Mouse (Mus musculus) bone marrow macrophage, adult 2 months (primary cell): ENCODE results near the gene Gm49337. TPM values are rescaled to one million over a fixed set of nuclear protein-coding genes. Genes with fewer than 3 reads are reported as not detected.
A peak's percentile ranks its signal among the peaks of the same experiment; 100 is the strongest.
"Not testable (repeated sequence)": the region's sequence is repeated elsewhere in the genome, so short reads cannot be mapped to it uniquely, and the experiment has no call there.

Experiments
- H3K27ac ChIP-seq: 2 replicates; pipeline ENCODE4 v1.5.1; 2012; ENCODE audit warnings: low read depth, low read length; ENCODE audit not compliant: insufficient read depth
- H3K4me1 ChIP-seq: 2 replicates; pipeline ENCODE4 v1.6.1; 2012; ENCODE audit warnings: low read length; ENCODE audit not compliant: control insufficient read depth, insufficient read depth
- H3K4me3 ChIP-seq: 2 replicates; pipeline ENCODE4 v1.5.1; 2012; ENCODE audit warnings: mild to moderate bottlenecking, low read length, moderate library complexity; ENCODE audit not compliant: insufficient read depth
- CTCF ChIP-seq: IDR thresholded peaks from 2 replicates; pipeline ENCODE4 v1.5.1; 2012; ENCODE audit warnings: low read depth, mild to moderate bottlenecking, low read length, moderate library complexity
- POLR2A ChIP-seq: IDR thresholded peaks from 2 replicates; pipeline ENCODE4 v1.6.1; 2012; ENCODE audit warnings: mild to moderate bottlenecking, low read depth, low read length, borderline replicate concordance
- polyA plus RNA-seq: library from polyadenylated mRNA; stranded (reverse); fragments of >200 nt; gene quantifications from 2 replicates; pipeline ENCODE4 v1.2.4, GENCODE M21; 2012; ENCODE audit not compliant: missing spikeins, insufficient read depth, insufficient read length

The Gm49337 gene
- polyA plus RNA-seq, 1 experiment = not detected

DNA sequence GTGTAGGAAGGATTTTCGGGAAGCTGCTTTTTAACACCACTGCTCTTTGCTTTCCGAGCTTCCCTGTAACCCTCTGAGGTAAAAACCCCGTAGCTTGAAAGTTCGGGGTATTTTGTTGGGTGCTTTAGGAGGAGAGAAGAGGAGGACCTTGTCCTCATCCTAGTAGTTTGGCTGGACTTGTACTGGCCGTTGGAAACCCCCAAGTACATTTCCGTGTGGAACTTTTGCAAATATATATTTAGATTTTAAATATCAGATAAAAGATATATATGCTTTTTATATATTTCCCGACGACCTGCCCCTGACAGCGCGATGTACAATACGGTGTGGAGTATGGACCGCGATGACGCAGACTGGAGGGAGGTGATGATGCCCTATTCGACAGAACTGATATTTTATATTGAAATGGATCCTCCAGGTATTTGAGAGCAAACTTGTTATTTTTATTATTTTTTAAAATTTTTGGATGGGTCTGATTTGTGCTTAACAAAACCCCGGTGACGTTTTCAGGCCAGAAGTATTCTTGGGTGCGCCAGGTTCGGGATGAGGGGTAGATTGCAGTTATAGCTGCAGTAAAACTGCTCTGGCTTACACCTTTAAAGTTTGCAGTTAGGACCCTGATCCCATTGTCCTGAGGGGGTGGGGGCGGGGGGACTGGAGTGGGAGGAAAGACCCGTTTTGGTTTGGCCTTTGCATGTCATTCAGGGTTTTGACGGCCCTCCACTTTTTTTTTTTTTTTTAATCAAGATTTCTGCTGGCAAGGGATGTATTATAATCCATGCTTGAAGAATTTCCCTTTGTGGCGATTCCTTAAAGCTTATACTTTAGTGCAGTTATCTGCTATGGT is 49.0 kb downstream of the Gm49337 start:
- no peak for TF ChIP-seq POLR2A
- TF ChIP-seq CTCF = no peak
- Histone ChIP-seq H3K4me1 (peaks cover 15% of the 10 kb centered on the region), H3K4me3 (peak overlapping the region; percentile 85), H3K27ac (peak overlapping the region; percentile 57)

DNA sequence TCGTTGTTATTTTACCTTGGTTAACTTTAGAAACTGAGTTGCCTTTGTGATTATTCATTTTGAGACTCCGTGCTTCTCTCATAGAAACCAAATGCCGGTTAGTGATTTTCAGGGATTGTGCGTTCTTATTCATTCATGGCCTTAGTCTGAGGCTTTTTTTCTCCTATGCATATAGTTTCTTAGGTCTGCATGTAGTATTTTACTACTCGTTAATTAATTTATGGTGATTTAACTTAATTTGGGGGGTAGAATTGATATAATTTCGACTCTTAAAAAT is 49.6 kb downstream of the Gm49337 start:
- H3K4me1 ChIP-seq = peaks cover 12% of the 10 kb centered on the region
- no peak overlapping the region for H3K27ac ChIP-seq
- TF ChIP-seq POLR2A (no peak), CTCF (no peak)
- no peak overlapping the region for H3K4me3 ChIP-seq

DNA sequence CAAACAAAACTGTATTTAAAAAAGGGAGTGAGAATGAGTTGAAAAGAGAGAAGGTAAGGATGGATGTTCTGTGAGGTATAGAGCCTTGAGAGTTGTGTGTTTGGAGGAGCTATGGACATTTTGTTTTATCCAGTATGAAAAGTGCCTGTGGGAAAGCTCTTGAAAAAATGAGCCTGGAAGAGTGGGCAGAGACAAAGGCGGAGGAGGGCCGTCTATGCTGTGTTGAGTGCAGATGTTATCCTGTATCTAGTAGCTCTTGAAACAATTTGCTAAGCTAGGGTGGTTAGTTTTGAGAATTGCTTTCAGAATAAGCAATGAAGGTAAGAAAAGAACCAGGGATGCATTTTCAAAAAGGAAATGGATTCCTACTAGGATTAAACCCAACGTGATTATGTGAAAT is 70.2 kb downstream of the Gm49337 start:
- TF ChIP-seq POLR2A = no peak

DNA sequence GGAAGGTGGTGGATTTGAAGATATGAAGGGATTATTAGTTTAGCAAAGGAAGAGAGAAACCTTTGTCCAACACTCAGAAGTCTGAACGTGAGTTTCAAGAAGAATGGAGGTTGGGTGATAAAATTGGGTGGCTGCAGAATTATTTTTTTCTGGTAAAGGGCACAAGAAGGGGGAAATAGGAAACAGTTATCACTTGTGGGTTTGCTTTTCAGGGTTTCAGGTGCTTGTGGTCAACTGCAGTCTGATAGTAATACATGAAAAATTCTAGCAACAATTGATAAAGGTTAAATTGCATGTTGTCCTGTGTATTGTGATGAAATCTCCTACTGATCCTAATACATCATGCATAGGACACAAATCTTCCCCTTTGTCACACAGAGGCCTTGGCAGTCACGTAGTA is 71.1 kb downstream of the Gm49337 start:
- TF ChIP-seq CTCF (no peak), POLR2A (no peak)
- Histone ChIP-seq H3K4me1 (peaks cover 2% of the 10 kb centered on the region; the same call in 1 of the 2 replicates), H3K27ac (no peak overlapping the region), H3K4me3 (no peak overlapping the region)

More for the DNA sequence above, 70.2 kb downstream of the Gm49337 start:
- Histone ChIP-seq H3K27ac (no peak overlapping the region), H3K4me1 (peaks cover 2% of the 10 kb centered on the region; the same call in 1 of the 2 replicates), H3K4me3 (no peak overlapping the region)

DNA sequence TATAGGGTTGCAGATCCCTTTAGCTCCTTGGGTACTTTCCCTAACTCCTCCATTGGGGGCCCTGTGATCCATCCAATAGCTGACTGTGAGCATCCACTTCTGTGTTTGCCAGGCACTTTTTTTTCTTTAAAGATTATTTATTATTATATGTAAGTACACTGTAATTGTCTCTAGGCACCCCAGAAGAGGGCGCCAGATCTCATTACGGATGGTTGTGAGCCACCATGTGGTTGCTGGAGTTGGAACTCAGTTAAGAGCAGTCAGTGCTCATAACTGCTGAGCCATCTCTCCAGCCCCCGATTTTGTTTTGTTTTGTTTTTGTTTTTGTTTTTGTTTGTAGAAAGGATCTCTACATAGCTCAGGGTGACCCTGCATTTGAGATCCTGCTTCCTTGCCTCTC is 72.7 kb downstream of the Gm49337 start:
- H3K27ac ChIP-seq, H3K4me1 ChIP-seq: not testable (repeated sequence)
- peak; percentile 44 for TF ChIP-seq CTCF
- H3K4me3 ChIP-seq = peak overlapping the region; percentile 14; the same call in 1 of the 2 replicates

DNA sequence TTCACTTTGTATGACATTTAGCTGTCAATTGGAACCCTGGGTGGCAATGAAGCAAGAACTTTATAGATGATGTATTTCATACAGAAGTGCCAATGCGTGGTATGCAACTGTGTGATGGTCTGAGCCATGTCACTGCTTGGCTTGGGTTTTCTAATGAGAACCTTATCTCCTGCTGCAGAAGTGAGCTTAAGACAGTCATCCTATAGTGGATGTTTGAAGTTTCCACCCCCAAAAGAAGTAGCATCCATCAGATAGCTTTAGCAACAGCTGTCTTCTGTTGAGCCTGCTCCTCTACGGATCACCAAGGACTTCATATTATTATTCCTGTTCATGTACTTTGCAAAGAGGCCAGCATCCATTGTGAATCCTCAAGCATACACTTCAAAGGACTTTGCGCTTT is 76.8 kb downstream of the Gm49337 start:
- H3K27ac ChIP-seq = no peak overlapping the region
- H3K4me3 ChIP-seq = no peak overlapping the region
- H3K4me1 ChIP-seq = peaks cover 2% of the 10 kb centered on the region; the same call in 1 of the 2 replicates
- no peak for TF ChIP-seq CTCF
- no peak for TF ChIP-seq POLR2A

DNA sequence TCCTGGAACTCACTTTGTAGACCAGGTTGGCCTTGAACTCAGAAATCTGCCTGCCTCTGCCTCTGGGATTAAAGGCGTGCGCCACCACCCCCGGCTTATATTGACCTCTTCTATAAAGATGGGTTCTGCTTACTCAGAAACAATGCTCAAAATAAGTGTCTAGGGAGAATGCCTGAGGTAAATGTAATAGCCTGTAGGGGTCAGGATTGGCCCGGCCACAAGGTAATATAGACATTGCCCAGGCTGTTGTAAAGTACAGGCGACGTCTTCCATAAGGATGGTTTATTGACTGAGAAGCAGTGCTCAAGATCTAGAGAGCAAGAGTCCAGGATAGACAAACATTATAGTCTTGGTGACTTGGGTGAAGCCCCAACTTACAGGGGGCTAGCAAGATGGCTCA is 95.0 kb downstream of the Gm49337 start:
- no peak for TF ChIP-seq CTCF
- TF ChIP-seq POLR2A = no peak
- no peak overlapping the region for H3K27ac ChIP-seq
- no peaks in the 10 kb centered on the region for H3K4me1 ChIP-seq
- H3K4me3 ChIP-seq = no peak overlapping the region

DNA sequence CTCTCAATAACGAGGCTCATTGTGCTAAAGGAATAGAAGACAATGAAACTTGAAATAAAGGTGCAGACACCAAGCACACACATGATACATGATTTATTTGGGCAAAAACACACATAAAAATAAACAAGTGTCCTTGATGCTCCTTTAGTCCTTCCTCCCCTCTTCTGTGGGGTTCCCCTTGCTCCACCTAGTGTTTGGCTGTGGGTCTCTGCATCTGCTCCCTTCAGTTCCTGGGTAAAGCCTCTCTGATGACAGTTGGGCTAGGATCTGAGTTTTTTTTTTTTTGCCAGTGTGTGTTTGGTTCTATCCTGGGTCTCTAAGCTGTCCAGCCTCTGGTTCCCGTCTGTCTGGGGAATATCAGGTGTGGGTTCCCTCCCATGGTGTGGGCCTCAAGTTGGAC is 109.0 kb downstream of the Gm49337 start:
- Histone ChIP-seq H3K4me3 (no peak overlapping the region), H3K4me1 (no peaks in the 10 kb centered on the region), H3K27ac (no peak overlapping the region)
- TF ChIP-seq CTCF (no peak), POLR2A (no peak)

DNA sequence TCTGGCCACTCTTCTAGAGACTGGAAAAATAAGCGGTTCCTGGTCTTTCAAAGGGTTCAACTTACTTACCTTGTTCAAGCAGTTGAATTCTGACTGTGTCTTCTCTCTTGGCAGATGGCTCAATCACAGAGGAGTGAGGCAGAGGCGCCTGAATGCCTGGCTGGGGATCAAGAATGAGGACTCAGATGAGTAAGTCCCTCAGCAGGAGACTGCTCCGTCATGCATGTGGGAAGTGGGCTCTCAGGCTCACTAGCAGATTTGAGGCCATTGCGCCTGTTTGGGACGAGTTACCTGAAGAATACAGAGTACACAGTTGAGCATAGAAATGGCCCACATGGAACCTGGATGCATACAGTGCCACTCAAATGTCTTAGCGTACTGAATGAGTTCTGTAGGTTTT is 118.4 kb downstream of the Gm49337 start:
- Histone ChIP-seq H3K4me3 (no peak overlapping the region), H3K4me1 (no peaks in the 10 kb centered on the region), H3K27ac (no peak overlapping the region)
- TF ChIP-seq CTCF (no peak), POLR2A (no peak)

DNA sequence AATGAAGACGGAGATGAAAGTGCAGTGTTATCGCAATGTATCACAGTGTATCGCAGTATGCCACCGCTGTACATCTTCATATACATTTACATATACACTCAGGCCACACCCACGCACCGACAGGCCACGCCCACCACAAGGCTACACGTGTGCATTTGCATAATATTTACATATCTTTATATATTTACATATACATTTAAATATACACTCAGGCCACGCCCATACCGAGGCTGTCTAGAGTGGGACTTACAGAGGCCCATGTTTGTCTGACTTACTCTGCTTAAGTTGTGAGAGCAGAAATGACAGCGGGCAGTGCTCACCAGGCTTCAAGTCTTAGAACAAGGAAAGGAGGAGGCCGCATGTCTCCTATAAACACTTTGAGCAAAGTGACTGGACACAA is 120.1 kb downstream of the Gm49337 start:
- TF ChIP-seq CTCF (no peak), POLR2A (no peak)
- Histone ChIP-seq H3K4me1 (no peaks in the 10 kb centered on the region), H3K4me3 (no peak overlapping the region), H3K27ac (no peak overlapping the region)
